Mouse (Mus musculus): ENCODE results near the gene Dhx29. TPM values are rescaled to one million over a fixed set of nuclear protein-coding genes. Genes with fewer than 3 reads are reported as not detected.

Dhx29 gene
- total RNA-seq, 1 experiment from 2014 or later: 24.0 TPM

DNA sequence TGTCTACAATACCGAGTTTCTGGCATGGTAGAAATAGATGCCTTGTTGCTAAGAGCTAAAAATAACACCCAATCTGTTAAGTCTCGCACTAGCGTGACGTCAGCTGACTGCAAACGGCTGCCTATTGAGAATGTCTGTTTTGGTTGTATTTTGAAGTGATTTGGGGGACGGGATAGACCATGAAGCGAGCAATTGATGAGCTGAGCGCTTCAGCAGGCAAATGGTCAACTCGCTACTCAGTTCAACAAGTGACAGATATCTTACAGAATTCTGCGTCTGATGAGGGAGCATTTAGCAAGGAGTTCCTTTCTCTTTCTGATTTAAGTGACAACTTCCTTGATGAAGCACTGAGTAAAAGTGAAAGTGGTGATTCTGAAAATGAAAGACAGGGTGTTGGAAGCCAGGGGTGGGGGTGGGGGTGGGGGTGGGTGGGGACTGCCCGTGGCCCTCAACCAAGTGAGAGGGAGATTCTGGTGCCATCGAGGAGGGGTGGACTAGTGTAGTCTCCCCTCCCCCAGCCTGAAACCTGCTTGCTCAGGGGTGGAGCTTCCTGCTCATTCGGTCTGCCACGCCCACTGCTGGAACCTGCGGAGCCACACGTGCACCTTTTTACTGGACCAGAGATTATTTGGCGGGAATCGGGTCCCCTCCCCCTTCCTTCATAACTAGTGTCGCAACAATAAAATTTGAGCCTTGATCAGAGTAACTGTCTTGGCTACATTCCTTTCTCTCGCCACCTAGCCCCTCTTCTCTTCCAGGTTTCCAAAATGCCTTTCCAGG is 86.1 kb downstream of the Dhx29 start:
- ATAC-seq (replicated peaks in 1 of 2; ENCODE audit: insufficient read depth in 1 of 2, low FRiP score in 2 of 2, low TSS enrichment in 1 of 2, low read depth in 1 of 2, poor library complexity in 2 of 2, severe bottlenecking in 2 of 2): peak; percentile 75 to 80

Other genes starting within 250 kb of the Dhx29 start
- 0.63 and 3.2 TPM in 2 replicates for gene Plpp1, start 126.7 kb upstream of the Dhx29 start, total RNA-seq (2017)
- gene Mtrex, start 56 bp upstream of the Dhx29 start, total RNA-seq (2017): 64.2 and 87.5 TPM in 2 replicates
- gene Ccno, start 60.3 kb downstream of the Dhx29 start, total RNA-seq (2017): 1.3 and 1.5 TPM in 2 replicates
- gene Mcidas, start 66.4 kb downstream of the Dhx29 start, total RNA-seq (2017): not detected in 2 replicates
- gene Cdc20b, start 107.7 kb downstream of the Dhx29 start, total RNA-seq (2017): not detected in 2 replicates
- gene Gpx8, start 119.0 kb downstream of the Dhx29 start, total RNA-seq (2017): not detected in 2 replicates
- gene Gzma, start 173.5 kb downstream of the Dhx29 start, total RNA-seq (2017): 5.5 and 5.6 TPM in 2 replicates